Mouse (Mus musculus) cerebral cortex, adult 2 months (tissue): ENCODE measurements around the gene Ptprh.

ENCODE experiments used
- WGBS: fragments of 180-500 bp; shearing (Covaris S2); methylation state at CpG from one replicate; pipeline ENCODE4 v1.1.7; 2018; 5-methylcytosine and 5-hydroxymethylcytosine counted together

Gene Ptprh

DNA sequence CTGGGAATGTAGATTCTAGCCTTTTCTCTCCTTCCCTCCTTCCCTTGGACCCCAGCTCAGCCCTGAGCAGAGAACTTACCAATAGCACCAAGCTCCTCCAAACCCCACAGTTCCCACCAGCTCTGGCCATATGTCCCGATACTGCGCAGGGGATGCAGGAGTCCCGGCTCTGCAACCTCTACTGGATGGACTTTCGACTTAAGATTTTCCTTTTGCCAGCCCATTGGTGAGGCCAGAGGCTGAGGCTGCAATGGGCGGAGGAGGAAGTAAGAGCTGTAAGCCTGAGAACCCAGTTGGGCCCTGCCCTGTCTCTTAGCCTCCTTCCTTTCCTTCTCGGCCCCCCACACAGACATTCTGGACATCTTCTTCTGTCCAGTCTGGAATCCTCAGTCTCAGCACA, 872 bp downstream of the Ptprh start:
- 87% methylated on average over 6 of the region's 6 CpGs for WGBS

DNA sequence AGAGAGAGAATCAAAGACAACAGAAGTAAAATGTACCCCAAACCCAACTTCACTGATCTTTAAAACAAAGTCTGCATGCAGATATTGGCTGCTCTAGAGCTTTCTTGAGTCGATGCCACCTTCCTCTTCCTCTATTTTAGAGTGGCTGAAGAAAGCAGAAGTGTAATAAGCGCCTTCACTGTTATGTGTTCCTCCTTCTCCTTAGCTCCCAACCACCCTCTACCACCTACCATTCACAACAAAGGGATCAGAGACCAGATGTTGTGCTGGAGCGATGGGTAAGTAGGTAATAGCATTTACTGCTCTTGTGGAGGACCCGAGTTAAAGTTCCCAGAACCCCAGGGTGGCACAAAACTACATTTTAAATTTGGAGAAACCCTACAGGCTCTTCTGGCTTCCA, 6.8 kb downstream of the Ptprh start:
- WGBS, result 79% methylated on average over 4 of the region's 4 CpGs

DNA sequence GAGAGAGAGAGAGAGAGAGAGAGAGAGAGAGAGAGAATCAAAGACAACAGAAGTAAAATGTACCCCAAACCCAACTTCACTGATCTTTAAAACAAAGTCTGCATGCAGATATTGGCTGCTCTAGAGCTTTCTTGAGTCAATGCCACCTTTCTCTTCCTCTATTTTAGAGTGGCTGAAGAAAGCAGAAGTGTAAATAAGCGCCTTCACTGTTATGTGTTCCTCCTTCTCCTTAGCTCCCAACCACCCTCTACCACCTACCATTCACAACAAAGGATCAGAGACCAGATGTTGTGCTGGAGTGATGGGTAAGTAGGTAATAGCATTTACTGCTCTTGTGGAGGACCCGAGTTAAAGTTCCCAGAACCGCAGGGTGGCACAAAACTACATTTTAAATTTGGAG, 22.4 kb downstream of the Ptprh start:
- 79% methylated on average over 3 of the region's 3 CpGs for WGBS

DNA sequence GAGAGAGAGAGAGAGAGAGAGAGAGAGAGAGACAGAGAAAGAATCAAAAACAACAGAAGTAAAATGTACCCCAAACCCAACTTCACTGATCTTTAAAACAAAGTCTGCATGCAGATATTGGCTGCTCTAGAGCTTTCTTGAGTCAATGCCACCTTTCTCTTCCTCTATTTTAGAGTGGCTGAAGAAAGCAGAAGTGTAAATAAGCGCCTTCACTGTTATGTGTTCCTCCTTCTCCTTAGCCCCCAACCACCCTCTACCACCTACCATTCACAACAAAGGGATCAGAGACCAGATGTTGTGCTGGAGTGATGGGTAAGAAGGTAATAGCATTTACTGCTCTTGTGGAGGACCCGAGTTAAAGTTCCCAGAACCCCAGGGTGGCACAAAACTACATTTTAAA, 31.5 kb downstream of the Ptprh start:
- WGBS, result 66% methylated on average over 2 of the region's 2 CpGs

DNA sequence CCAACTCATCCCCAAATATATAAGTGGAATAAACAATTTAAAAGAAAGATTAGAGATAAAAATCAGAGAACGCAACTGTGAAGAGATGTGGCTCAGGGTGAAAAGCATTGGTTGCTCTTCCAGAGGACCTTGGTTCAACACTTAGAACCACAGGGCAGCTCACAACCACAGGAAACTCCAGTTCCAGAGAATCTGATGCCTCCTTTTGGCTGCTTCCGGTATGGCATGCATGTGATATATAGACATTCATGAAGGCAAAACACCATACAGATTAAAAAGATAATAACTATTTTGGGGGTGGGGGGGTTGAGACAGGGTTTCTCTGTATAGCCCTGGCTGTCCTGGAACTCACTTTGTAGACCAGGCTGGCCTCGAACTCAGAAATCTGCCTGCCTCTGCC, 41.2 kb downstream of the Ptprh start:
- 90% methylated on average over 3 of the region's 3 CpGs for WGBS

DNA sequence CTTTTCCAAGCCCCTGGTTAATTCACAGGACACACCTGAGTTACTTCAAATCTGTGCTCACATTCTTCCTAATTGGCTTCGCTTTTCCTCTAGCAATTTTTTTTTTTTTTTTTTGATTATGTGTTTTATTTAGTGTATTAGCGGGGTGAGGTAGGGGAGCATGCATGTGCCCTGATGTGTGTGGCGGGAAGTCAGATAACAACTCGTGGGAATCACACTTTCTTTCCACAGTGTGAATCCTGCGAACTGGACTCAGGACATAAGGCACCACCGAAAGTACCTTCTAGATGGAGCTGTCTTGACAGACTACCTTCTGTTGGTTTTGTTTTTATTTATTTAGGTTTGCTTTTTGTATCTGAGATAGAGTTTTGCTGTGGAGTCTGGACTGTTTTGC, 46.7 kb downstream of the Ptprh start:
- WGBS, result 62% methylated on average over 6 of the region's 6 CpGs

DNA sequence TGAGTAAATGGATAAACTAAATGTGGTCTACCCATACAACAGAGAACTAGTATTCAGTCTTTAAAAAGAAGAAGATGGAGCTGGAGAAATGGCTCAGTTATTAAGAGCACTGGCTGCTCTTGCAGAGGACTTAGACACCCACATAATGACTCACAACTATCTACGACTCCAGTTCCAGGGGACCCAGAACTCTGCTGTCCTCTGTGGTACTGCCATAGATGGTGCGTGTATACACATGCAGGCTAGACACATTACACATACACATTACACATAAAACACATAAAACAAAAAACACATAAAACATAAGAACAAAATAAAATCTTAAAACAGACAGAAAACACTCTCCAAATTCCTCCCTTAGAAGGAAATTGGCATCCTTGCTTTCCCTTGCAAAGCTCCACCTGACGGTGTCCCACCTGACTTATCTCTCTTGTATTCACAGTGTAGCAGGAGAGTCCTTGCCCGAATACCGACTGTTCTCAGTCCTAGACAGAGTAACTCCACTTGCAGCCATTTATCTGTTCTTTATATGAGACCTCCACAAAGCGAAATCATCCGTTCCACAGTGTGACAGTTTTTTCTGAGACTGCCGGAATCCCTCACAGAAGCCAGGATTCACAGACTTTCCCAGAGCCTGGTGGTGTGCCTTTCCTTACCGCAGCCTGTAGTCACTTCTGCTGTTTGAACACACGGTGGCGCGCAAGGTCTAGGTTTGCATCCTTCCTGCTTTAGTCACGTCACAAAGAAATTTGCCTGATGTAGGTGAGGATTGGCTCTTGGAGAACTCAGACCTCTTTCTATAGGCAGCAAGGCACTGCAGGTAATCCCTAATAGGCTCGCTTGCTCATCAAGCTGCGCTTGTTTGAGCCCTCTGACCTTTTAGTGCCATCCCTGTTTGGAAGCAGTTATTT, 47.3 kb downstream of the Ptprh start:
- WGBS, result 12% methylated on average over 15 of the region's 15 CpGs

DNA sequence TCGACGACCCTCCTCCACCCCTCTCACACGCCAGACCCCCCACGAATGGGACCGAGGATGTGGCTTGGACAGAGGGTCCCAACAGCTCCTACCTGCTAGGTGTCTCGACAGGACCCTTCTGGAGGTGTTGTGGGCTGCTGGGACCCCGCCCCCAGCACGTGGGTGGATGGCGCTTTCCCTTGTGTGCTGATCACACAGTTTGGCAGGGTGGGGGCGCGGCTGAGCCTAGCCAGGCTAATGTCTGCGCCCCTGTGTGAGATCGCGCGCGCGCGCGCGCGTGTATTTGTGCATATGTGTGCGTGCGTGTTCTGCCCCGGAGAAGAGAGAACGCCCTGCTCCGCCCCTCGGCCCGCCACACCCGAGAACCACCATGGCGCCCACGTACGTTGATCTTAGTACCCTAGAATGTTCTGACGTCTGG, 56.6 kb downstream of the Ptprh start, which contains the start of gene Syt5:
TSS of gene Syt5 (minus strand) at position 321 of the 421 bp plus-strand sequence.
- 4% methylated on average over 33 of the region's 33 CpGs for WGBS

DNA sequence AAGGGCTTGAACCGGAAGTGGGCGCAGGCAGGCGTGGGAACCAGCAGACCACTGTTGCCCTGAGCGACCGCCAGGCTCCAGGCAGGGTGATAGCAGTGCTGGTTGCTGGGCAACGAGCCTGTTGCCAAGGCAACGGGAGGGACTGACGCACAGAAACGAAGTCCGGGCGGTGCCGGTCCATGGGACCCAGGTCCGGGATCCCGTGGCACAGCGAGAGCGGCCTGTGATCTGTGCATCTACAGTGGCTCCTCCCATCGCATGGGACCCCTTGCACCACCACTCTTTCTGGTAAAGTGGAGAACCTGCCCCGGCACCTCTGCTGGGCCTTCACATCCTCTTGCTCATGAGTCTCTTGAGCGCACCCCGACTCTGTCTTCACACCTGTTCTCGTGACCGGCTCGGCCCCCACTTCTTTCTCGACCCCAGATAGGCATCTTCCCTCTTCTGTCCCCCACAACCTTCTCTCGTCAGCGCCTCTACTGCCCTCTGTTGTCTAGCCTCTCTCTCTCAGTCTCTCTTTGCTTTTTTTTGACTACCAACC, 57.2 kb downstream of the Ptprh start:
- WGBS, result 2% methylated on average over 26 of the region's 26 CpGs

DNA sequence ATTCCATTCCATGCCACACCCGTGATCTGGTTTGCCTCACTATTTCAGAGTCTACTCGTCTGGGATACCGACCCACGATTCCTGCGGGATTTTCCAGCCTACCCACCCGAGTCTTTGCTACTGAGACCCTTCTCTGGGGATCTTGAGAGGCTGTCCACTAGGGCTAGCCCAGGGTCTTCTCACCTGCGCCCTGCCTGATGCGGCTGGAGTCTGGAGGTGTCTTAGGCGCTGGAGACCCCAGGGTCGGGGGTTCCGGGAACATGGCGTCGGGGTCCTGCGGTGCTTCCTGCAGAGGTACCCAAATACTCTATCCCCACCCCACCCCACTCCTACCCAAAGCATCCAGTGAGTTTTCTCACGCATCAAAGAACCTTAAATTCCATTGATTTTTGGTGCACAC, 57.8 kb downstream of the Ptprh start:
- WGBS, result 49% methylated on average over 15 of the region's 15 CpGs

DNA sequence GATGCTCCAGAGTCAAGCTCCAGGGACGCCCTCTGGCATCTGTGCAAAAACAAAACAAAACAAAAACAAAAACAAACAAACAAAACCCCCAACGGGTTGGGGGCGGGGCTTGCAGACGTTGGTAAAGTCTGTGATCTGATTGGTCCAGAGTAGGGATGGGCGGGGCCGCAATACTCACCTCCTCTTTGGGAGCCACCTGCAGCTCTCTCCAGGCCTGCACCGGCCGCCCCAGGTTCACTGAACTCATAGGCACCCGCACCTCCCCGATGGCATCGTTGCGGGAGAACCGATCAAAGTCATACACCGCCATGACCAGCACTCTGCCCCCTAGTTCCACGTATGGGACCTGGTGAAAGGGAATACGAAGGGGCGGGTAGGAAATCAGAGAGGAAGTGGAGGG, 61.8 kb downstream of the Ptprh start:
- 45% methylated on average over 17 of the region's 17 CpGs for WGBS

DNA sequence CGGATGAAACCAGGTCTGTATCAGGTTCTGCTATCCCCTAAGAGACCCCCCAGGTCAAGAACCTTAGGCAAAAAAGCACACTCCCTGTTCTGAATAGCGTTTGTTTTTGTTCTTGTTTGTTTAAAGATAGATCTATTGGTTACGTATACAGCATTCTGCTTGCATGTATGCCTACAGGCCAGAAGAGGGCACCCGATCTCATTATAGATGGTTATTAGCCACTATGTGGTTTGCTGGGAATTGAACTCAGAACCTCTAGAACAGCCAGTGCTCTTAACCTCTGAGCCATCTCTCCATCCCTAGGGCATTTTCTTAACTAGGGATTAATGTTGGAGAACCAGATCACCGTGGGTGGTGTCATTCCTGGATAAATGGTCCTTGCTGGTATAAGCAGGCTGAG, 62.5 kb downstream of the Ptprh start:
- 67% methylated on average over 5 of the region's 5 CpGs for WGBS

DNA sequence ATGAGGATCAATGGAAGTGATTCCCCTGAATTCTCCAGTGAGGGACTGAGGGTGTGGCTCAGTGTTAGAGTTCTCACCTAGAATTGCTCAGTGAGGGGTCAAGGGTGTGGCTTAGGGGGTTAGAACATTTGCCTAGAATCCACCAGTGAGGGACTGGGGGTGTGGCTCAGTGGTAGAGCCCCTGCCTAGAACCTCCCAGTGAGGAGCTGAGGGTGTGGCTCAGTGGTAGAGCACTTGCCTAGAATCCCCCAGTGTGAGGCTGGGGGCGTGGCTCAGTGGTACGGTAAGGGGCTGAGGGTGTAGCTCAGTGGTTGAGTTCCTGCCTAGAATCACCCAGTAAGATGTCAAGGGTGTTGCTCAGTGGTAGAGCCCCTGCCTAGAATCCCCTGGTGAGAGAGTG, 64.8 kb downstream of the Ptprh start:
- WGBS, result 76% methylated on average over 2 of the region's 2 CpGs

DNA sequence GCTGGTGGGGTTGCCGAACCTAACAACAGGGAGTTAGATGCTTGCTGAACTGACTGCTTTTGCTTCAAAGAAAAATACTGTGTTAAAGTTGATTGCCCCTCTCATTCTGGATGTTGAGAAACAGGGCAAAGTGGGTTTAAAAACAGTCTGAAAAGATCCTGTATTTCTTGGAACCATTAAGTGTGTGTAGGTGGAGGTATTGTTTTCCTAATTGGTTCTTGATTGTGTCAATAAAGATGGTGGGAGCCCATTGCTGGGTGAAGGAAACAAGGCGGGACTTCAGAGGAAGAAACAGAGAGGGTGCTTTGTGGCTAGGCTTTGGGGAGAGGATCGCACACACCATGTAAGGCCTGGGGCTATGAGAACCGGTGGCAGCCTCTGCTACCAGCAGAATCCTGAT, 66.7 kb downstream of the Ptprh start:
- 58% methylated on average over 4 of the region's 4 CpGs for WGBS

DNA sequence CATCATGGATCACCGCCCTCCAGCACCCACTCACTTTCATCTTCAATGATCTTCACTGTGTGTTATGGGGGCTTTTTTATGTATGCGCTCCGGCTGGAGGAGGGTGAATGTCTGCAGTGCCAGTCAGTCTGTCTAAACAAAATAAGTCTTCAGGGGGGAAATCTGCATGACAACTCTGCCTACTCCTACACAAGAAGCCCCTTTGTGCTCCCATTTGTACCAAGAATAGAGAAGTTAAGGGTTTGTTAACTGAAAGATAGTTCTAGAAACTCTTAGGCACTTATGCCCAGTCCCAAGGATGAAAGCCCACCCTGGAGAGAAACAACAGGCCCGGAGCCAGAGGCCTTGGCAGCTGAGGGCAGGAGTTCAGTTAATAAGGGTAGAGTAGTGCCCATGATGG, 67.5 kb downstream of the Ptprh start:
- WGBS, result 80% methylated on average over 4 of the region's 4 CpGs

DNA sequence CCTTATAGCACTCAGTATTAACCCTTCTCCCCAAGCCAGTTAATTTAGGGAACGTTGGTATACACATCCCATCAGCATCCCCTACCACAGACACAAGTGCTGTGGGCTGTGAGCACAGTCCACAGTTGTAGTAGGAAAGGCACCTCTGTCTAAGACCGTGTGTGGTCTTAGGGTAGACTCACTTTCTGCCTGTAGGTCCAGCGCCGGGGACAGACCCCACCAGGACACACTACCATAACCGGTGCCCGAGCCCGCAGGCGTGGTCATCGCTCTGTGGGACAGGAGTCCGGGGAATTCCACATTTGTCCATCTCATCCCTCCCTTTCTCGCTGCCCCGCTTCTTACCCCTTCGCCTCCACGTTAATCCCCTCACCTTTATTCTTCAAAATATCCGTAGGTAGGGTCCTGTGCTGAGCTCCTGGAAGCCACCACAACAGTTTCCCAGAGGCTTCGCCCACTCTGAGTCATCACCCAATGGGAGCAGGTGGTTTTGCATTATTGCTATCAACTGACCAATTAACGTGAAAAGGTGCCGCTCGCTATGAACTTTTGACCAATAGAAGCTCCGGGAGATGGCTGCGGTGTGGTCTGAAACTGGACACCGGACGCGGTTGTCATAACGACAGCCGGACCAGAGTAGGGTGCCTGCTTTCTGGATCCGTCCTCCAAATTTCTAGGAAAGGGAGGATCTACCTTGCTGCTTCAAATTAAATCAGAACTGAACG, 71.7 kb downstream of the Ptprh start, which contains the start of gene Dnaaf3:
TSS of gene Dnaaf3 (minus strand) at position 449 of the 725 bp plus-strand sequence.
- 5% methylated on average over 28 of the region's 28 CpGs for WGBS

DNA sequence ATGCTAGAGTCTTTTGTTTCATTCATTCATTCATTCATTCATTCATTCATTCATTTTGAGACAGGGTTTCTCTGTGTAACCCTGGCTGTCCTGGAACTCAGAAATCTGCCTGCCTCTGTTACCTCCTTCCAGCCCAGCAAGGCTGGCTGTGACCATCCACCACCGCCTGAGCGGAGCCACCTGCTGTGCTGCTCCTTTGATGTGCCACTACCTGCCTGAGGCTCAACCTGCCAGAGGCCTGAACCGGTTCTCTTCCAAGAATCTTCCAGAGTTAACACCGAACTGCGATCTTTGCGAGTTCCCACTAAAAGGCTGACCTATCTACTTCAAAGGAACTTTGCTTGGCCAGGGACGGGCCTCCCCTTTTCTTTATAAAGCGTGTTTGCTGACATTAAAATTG, 73.7 kb downstream of the Ptprh start:
- 82% methylated on average over 8 of the region's 8 CpGs for WGBS

DNA sequence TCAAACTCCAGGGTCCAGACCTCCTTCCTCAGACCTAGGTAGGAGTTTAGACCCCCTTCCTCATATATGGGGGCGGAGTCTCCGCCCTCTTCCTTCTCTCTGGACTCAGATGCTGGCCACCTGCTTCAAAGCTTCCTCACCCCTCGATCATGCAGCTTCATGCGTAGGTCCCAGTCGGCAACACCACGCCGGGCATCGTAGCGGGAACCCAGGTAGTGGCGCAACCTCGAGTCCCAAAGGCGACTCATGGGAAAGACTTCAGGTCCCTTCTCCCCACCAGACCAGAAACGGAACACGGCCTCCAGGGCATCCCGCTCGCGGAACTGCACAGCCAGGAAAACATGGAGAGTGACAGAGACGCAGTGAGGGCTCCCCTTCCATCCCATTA, 76.5 kb downstream of the Ptprh start:
- 62% methylated on average over 18 of the region's 18 CpGs for WGBS

DNA sequence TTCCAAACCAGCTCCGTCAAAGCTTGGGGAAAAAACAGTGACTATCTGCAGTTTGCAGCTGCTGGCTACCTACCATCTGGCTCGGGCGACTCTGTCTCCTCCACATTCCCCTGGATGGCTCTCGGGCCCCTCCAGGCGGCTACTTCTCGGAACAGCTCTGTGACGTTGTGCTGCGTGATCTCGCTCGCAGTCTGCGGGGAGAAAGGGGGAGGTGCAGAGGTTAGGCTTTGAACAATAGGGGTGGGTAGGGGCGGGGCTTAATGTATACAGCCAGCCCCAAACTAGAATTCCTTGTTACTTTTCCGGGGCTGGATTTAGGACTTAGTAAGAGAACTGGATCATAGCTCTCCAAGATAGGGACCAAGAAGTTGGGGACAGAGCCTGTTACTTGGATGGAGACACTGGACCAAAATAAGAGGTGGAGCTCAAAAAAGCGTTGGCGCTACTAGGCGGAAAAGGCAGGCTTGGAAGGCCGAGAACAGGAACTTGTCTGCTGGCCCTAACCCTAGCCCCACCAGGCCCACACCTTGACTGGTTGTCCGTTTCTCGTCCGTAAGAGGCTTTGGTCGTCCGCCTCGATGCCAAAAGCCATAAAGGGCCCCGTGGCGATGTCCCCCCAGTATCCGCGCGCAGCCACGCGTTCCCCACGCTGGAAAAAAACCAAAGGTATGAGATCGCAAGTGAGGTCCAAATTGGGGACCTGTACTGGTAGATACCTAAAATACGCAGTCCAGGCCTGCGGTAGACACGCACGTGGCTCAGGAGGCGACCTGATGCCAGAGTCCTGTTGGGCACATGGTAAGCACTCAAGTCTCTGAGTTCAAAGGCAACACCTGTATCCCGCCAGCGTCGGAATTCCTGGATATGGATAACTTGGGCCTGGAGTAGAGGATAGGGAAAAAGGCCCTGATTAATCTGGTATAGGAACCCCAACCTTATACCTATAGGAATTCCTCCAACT, 77.2 kb downstream of the Ptprh start:
- WGBS, result 28% methylated on average over 40 of the region's 40 CpGs

DNA sequence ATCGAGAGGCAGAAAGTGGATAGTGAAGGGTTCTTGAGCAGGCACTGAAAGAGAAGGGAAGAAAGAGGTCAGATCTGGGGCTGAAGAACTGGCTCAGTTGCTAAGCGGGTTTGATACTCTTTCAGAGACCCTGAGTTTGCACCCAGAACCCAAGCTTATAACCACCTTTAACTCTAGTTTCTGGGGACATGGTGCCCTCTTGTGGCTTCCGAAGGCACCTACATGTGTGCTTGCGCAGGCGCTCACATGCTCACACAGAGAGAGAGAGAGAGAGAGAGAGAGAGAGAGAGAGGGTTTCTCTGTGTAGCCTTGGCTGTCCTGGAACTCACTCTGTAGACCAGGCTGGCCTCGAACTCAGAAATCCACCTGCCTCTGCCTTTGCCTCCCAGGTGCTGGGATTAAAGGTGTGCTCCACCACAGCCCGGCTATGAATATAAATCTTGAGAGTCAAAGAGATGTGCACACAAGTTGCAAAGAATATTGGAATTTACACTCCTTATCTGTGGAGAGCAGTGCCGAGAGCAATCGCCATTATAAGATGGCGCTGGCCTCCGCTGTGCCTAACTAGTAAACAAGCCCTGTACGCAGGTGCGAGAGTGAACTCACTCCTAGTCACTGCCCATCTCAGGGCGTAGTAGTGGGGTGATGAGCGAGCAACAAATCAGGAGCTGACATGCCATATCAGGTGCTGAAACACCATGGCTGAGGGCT, 79.5 kb downstream of the Ptprh start, which contains the start of gene Tnni3:
TSS of gene Tnni3 (minus strand) at position 18 of the 711 bp plus-strand sequence.
- 69% methylated on average over 15 of the region's 15 CpGs for WGBS
